Mouse (Mus musculus): ENCODE results near the gene Tada2b. TPM values are rescaled to one million over a fixed set of nuclear protein-coding genes. Genes with fewer than 3 reads are reported as not detected.
A peak's percentile ranks its signal among the peaks of the same experiment; 100 is the strongest.

Gene Tada2b
- total RNA-seq, 2 experiments from 2014 or later = 30.8 to 31.0 TPM

- intact Hi-C loops (cut with DNase I) = no loop called here
- no peak for DNase-seq
Observed at GRCm38 (mm10) chr5:36481114-36481513, 3.0 kb downstream of the Tada2b start.

- intact Hi-C loops (cut with DNase I) = no loop called here
- no peak for DNase-seq
Observed at GRCm38 (mm10) chr5:36480398-36480797, 3.7 kb downstream of the Tada2b start.

- intact Hi-C loops (cut with DNase I) = loop anchor here (10.0 kb wide), 1 partner anchor 265 kb away; the partner anchor contains the start of gene Bloc1s4
- DNase-seq = no peak
Observed at GRCm38 (mm10) chr5:36479735-36480134, 4.3 kb downstream of the Tada2b start.

GRCm38 (mm10) chr5:36478540-36479420, 5.3 kb downstream of the Tada2b start:
- DNase-seq = no peak
- intact Hi-C loops (cut with DNase I) = loop anchor here (10.0 kb wide), 1 partner anchor 266 kb away; the partner anchor contains the start of gene Bloc1s4

DNA sequence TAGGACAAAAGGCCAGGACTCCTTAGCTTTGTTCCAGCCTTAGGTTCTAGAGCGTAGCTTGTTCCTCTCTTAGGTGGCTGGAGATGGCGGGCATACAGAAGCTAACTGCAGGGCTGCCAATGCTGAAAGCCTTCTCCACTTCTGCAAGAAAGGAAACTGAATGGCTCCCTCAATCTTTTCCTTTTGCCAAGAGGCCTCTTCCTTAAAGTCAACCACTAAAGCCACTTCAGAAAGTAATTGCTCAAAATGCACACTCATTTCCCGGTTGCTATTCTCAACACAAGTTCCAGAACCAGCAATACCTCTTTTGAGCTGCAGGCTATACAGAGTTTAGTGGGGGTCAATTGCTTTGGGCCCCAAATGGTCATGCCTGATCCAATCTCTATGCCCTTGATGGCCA, 6.6 kb downstream of the Tada2b start:
- intact Hi-C loops (cut with DNase I) = loop anchor here (10.0 kb wide), 1 partner anchor 267 kb away; the partner anchor contains the start of gene Bloc1s4
- no peak for DNase-seq

DNA sequence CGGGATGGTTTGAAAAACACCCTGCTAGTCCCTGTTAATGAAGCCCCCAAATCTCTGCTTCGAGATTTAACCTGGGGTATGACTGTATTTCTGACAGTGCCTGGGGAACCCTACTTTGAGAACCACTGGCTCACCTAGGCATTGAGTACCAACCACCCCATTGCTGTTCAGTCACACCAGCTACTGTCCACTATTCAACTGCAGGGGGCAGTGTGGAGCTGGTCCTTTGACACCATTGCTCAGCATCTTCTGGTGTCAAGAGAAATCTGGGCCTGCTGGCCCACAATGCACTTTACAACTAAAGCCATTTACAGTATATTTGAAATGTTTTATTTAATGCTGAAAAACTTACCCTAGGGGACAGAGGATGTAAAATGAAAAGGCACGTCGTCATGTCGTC, 9.8 kb downstream of the Tada2b start:
- peak; percentile 74 for DNase-seq
- intact Hi-C loops (cut with DNase I) = loop anchor here (10.0 kb wide), 1 partner anchor 271 kb away; the partner anchor contains the start of gene Bloc1s4

DNA sequence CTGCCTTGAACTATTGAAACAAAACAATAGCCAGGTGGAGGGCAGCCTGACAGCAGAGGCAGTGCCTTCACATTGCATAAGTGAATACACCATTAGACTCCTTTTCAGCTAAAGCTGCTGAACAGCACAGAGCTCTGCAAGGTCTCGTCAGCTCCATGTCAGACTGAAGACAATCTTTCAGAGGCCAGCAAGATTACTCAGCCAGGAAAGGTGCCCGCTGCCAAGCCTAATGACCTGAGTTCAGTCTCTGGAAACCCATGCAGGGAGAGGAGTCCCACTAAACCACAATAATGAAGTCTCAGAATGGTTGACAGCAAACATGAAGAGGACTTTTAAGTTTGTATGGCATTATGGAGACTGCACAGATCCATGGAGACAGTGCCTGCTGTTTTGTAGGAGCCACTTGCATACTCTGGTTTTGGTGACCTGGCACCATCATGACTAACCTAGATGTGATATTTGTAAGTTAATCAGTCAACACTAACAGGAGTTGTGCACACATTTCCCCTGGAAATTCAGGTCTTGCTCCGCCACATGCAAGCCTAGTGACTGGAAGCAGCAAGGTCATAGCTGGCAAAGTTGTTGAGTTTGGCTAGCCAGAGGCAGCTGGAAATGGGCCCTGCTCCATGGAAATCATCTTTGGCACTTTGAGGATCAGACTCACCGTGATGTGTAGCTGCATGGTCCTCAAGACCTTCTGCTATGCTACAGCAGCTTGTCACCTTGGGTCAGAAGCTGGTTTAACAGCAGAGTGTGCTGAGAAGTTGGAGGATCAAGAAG, 11.0 kb downstream of the Tada2b start:
- no peak for DNase-seq

DNA sequence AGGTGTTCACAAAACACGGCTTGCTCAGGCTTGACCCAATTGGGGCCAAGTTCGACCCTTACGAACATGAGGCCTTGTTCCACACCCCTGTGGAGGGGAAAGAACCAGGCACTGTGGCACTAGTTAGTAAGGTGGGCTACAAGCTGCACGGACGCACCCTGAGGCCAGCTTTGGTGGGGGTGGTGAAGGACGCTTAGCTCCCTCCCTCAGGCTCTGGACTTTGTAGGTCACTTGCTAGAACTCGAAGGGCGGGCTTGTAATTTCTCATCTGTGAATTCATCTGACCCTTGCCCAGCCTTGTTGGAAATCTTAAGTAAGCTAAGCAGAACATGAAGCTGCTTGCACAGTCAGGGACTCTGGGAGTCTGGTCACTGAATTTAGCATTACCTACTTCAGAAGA, 12.9 kb downstream of the Tada2b start:
- no peak for DNase-seq
- intact Hi-C loops (cut with DNase I) = loop anchor here (10.0 kb wide), 1 partner anchor 274 kb away; the partner anchor contains the start of gene Bloc1s4

More for the DNA sequence above, 11.0 kb downstream of the Tada2b start:
- intact Hi-C loops (cut with DNase I) = loop anchor here (10.0 kb wide), 1 partner anchor 272 kb away; the partner anchor contains the start of gene Bloc1s4

DNA sequence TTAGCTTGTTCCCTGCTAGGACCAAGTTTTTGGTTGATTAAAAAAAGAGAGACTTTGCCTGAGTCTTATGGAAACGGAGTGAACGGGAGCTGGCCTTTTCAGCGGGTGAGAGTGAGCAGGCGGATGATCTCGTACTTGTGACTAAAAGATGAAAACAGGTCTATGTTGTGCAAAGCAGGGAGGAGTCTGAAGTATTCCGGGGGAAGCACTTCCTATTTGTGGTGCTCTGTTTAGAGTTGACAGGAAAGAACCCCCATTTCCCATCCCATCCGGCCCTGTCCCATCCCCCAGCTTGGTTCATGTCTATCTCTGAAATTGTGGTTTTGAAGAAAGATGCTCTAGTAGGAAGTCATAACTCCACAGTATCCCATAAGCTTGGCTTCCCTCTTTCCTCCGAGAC, 18.2 kb downstream of the Tada2b start:
- intact Hi-C loops (cut with DNase I) = no loop called here
- DNase-seq = no peak

- DNase-seq = peak; percentile 98
- intact Hi-C loops (cut with DNase I) = no loop called here
Observed at GRCm38 (mm10) chr5:36464709-36465661, 19.1 kb downstream of the Tada2b start, which contains the start of gene Grpel1. Grpel1 (plus strand) TSS chr5:36464998.

- DNase-seq = no peak
- intact Hi-C loops (cut with DNase I) = no loop called here
Observed at GRCm38 (mm10) chr5:36463391-36463790, 20.7 kb downstream of the Tada2b start.

- intact Hi-C loops (cut with DNase I) = no loop called here
- DNase-seq = peak; percentile 74
Observed at GRCm38 (mm10) chr5:36462810-36463209, 21.3 kb downstream of the Tada2b start.

DNA sequence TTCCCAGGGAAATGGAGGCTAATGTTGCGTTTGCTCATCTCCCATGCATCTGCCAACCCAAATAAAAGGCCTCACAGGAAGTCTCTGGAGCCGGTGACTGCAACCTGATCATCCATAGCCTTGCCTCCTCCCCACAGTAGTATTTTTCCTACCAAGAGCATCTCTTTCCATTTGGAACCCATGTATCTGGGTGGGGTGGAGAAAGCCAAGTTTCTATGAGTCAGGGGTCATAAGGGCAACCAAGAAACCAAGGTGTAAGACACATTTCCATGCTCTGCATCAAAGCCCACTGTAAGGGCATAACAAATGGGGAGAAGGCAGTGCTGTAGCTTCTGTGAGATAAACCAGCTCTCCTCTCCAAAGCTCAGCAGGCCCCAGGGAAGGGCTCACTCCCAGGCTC, 22.9 kb downstream of the Tada2b start:
- DNase-seq = no peak
- intact Hi-C loops (cut with DNase I) = no loop called here

- intact Hi-C loops (cut with DNase I) = no loop called here
- DNase-seq = no peak
Observed at GRCm38 (mm10) chr5:36460712-36461111, 23.4 kb downstream of the Tada2b start.

GRCm38 (mm10) chr5:36458926-36459325, 25.2 kb downstream of the Tada2b start:
- intact Hi-C loops (cut with DNase I) = no loop called here
- no peak for DNase-seq

GRCm38 (mm10) chr5:36457706-36458105, 26.4 kb downstream of the Tada2b start:
- intact Hi-C loops (cut with DNase I) = no loop called here
- DNase-seq = no peak

GRCm38 (mm10) chr5:36452821-36453220, 31.3 kb downstream of the Tada2b start:
- intact Hi-C loops (cut with DNase I) = no loop called here
- no peak for DNase-seq

- DNase-seq = peak; percentile 25
- intact Hi-C loops (cut with DNase I) = no loop called here
Observed at GRCm38 (mm10) chr5:36451872-36452389, 32.2 kb downstream of the Tada2b start.

DNA sequence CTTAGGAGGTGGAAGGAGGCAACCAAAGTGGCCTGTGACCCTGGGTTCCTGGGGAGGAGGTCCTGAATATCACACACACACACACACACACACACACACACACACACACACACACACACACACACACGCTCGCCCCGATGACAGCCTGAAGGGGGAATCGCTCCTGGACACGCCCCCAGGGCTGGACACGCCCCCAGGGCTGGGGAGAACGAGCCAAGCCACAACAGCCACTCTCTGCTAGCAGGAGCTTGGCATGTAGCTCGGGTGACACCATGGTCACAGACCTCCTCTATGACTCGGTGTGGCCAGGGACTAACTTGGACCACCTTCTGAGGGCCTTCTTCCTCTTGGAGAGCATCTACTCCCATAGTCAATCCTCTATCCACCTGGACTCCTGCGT, 33.0 kb downstream of the Tada2b start:
- intact Hi-C loops (cut with DNase I) = no loop called here
- DNase-seq = no peak

Measured in left cerebral cortex, postnatal 4 days (tissue).